Mouse (Mus musculus): ENCODE data around the gene Prrc2c.
A peak's percentile ranks its signal among the peaks of the same experiment; 100 is the strongest.
"Not testable (repeated sequence)": the region's sequence is repeated elsewhere in the genome, so short reads cannot be mapped to it uniquely, and the experiment has no call there.

The Prrc2c gene

GRCm38 (mm10) chr1:162693721-162694120 lies 46.6 kb downstream of the Prrc2c start:
- no peak for DNase-seq (ENCODE audit: low read depth, low spot score)

- no peak for DNase-seq (ENCODE audit: low read depth, low spot score)
Measured at GRCm38 (mm10) chr1:162665486-162666174, 74.7 kb downstream of the Prrc2c start.

GRCm38 (mm10) chr1:162664826-162665475 lies 75.4 kb downstream of the Prrc2c start:
- DNase-seq (ENCODE audit: low read depth, low spot score) = peak; percentile 90

- no peak for DNase-seq (ENCODE audit: low read depth, low spot score)
Measured at GRCm38 (mm10) chr1:162660276-162660860, 80.0 kb downstream of the Prrc2c start.

- no peak for DNase-seq (ENCODE audit: low read depth, low spot score)
Measured at GRCm38 (mm10) chr1:162658119-162658518, 82.2 kb downstream of the Prrc2c start, which contains the start of gene Myocos. Gene Myocos, minus strand, starts transcription at chr1:162658219.

GRCm38 (mm10) chr1:162648416-162648815 lies 91.9 kb downstream of the Prrc2c start:
- DNase-seq (ENCODE audit: low read depth, low spot score) = no peak

- DNase-seq (ENCODE audit: low read depth, low spot score) = peak; percentile 44
Measured at GRCm38 (mm10) chr1:162646083-162646686, 94.2 kb downstream of the Prrc2c start.

GRCm38 (mm10) chr1:162643752-162644151 lies 96.6 kb downstream of the Prrc2c start:
- peak; percentile 92 for DNase-seq (ENCODE audit: low read depth, low spot score)

- DNase-seq (ENCODE audit: low read depth, low spot score) = no peak
Measured at GRCm38 (mm10) chr1:162642591-162642990, 97.8 kb downstream of the Prrc2c start.

GRCm38 (mm10) chr1:162639861-162640260 lies 100.5 kb downstream of the Prrc2c start:
- no peak for DNase-seq (ENCODE audit: low read depth, low spot score)

- DNase-seq (ENCODE audit: low read depth, low spot score) = no peak
Measured at GRCm38 (mm10) chr1:162639051-162639750, 101.2 kb downstream of the Prrc2c start, which contains the start of gene Myoc. Gene Myoc, plus strand, starts transcription at chr1:162639155.

- DNase-seq (ENCODE audit: low read depth, low spot score) = peak; percentile 8
Measured at GRCm38 (mm10) chr1:162638535-162638934, 101.8 kb downstream of the Prrc2c start.

GRCm38 (mm10) chr1:162636516-162636915 lies 103.8 kb downstream of the Prrc2c start:
- no peak for DNase-seq (ENCODE audit: low read depth, low spot score)

GRCm38 (mm10) chr1:162635291-162635931 lies 104.9 kb downstream of the Prrc2c start:
- peak; percentile 41 for DNase-seq (ENCODE audit: low read depth, low spot score)

GRCm38 (mm10) chr1:162628326-162628725 lies 112.0 kb downstream of the Prrc2c start:
- DNase-seq (ENCODE audit: low read depth, low spot score) = not testable (repeated sequence)

- not testable (repeated sequence) for DNase-seq (ENCODE audit: low read depth, low spot score)
Measured at GRCm38 (mm10) chr1:162627821-162628220, 112.5 kb downstream of the Prrc2c start.

GRCm38 (mm10) chr1:162625229-162625628 lies 115.1 kb downstream of the Prrc2c start:
- DNase-seq (ENCODE audit: low read depth, low spot score) = no peak

- no peak for DNase-seq (ENCODE audit: low read depth, low spot score)
Measured at GRCm38 (mm10) chr1:162623895-162624294, 116.5 kb downstream of the Prrc2c start.
